Mouse (Mus musculus) liver, postnatal 0 days (tissue): ENCODE results near the gene Wipf1.

Experiments
- CTCF ChIP-seq: sonication (generic); IDR thresholded peaks from 2 replicates; pipeline ENCODE4 v1.5.1; 2016; ENCODE audit warnings: antibody characterized with exemption, low read depth
- EP300 ChIP-seq: IDR thresholded peaks from 2 replicates; pipeline ENCODE4 v1.6.1; 2016; ENCODE audit warnings: antibody characterized with exemption, low read depth, mild to moderate bottlenecking

DNA sequence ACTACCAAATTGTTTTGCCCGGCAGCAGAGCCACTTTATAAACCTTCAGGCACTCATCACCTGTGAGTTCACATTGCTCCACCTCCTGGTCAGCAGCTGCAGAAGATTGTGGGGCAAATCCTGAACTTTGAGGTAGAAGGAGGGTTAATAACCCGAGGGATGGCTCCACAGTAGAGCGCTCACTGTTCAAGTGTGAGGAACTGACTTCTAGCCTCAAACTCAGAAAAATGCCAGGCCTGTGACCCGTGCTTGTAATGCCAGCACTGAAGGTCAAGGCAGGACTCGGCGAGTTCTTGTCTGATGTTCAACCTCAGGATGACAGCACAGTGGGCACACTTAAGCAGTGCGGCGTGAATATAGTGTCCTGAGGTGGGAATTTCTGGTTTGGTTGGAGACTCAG is 28.4 kb upstream of the Wipf1 start:
- no peak for TF ChIP-seq CTCF
- no peak for TF ChIP-seq EP300
